Mouse (Mus musculus): Measurements from ENCODE around the gene Hhip.
"Not testable (repeated sequence)": the region's sequence is repeated elsewhere in the genome, so short reads cannot be mapped to it uniquely, and the experiment has no call there.

The Hhip gene

DNA sequence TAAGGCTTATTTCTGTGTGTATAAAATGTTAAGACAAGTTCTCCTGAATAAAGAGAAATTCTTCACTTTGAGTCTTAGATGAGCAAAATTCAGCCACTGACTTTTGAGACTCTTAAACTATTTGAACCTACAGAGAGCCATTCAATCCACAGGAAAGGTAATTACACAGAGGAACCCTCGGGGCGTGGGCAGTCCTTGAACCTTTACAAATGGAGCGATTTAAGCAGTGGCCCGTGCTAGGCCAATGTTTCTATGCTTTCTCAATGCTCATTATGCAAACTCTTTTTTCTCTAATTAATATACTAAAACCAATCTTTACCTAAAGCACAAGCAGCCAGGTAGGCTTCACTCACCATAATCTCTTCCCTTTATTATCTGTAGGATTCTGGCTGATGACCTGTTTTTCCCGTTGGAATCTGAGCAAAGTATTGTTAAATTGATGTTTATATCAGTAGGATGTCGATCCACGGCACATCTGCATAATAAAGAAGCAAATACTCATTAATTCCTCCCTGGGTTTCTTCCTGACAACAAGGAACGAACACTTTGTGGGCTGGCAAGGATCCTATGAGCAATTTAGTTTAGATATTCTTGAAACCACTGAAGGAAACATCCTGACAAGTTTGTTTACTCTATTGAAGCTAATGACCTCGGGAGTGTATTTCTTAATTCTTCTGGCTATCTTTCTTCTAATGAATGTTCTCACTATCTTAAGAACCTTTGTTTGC, 65.5 kb downstream of the Hhip start:
- no peak for DNase-seq (ENCODE audit: low read depth)

DNA sequence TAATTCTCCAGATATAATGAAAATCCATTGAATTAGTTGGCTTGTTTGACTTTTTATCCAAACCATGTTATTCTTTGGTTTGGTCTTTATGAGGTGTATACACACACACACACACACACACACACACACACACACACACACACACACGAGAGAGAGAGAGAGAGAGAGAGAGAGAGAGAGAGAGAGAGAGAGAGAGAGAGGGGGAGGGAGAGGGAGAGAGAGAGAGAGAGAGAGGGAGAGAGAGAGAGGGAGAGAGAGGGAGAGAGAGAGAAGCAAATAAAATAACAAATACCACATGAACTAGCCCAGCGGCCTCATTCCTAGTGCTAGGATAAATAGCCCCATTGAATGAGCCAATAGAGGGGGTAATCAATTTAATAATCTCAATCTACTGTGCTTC, 66.4 kb downstream of the Hhip start:
- DNase-seq (ENCODE audit: low read depth), result not testable (repeated sequence)

DNA sequence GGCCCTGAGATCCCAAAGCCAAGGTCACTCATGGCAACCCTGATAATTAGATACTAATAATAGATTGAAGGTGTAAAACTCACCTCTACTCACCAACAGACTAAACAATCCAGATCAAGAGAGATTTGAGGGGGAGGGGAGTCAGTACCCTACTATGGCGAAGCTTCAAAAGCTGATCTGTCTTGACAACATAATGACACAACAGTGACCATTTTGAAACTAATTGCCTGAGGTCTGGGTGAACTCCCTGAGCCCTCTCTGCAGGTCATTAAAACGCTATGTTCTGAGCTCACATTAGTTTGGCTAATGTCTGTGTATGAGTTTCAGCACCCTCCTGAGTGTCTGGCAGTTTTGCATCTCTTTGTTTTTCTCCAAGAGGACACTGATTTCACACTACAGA, 72.9 kb downstream of the Hhip start:
- DNase-seq (ENCODE audit: low read depth), result no peak

DNA sequence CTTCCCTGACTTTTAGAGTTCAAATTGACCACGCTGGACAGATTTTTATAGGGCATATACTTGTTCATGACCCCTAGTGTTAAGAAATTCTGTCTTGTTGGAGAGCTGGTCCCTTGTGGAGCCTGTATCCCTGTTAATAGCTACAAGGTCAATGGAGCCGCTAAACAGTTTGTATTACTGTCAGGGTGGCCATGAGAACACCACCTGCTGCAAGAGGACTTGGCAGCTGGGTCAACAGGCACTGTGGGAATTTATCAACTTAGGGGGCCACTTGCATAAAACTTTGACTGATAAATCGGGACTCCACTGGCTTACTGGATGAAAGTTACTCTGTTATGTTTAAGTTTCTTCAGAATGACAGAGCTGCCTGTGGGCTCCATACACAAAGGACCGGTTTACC, 75.7 kb downstream of the Hhip start:
- no peak for DNase-seq (ENCODE audit: low read depth)

DNA sequence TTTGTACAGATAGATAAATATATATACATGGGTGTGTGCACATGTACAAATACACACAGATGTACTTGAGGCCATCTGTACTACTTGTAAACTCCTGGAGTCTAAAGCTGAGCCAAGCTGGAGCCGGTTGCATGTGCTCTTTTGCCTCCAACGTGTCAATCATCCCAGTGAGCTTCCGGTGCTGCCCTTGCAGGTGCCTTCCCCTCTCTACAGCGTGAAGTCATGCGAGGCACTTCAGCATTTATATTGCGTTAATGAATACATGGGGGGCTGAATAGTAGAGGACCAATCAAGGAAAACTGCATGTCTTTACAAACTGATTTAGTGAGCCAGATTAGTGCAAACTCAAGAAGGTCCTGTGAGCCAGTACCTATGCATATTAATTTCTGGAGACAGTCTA, 91.6 kb downstream of the Hhip start:
- DNase-seq (ENCODE audit: low read depth), result no peak

DNA sequence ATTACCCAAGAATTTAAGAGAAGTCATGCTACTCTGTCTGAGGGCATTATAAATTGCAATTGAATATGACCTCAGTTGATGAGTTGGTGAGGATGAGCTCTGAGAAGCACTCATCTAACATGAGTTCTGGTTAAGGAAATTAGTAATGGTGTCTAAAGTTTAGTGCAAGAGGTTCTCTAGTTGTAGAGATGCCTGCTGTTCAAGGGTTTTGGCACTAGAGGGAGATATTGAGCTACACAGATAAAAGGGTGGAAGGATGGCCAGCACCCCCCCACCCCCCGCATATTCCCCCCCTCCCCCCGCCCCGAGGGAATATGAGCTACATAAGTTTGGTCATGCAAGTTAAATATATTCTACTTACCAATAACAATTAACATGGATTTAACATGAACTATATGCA, 104.9 kb downstream of the Hhip start:
- peak; percentile 11 for DNase-seq (ENCODE audit: low read depth)

DNA sequence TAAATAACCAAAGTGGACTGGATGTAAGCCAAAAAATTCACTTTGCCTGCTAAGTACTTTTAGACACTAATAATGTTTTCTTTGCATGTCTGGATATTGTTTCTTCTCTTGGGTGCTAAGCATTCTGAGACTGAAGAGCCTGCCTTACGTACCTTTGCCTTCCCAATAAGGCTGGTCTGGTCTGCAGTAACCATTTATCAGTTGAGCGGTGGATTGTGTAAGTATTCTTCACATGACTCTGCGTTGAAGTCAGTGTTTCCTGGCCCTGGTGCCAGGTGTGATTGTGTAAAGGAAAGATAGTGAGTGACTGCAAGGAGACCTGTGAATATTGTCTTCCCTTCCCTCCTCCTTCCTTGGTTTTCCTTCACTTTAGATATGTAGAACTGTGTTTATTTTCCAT, 107.4 kb downstream of the Hhip start:
- no peak for DNase-seq (ENCODE audit: low read depth)

DNA sequence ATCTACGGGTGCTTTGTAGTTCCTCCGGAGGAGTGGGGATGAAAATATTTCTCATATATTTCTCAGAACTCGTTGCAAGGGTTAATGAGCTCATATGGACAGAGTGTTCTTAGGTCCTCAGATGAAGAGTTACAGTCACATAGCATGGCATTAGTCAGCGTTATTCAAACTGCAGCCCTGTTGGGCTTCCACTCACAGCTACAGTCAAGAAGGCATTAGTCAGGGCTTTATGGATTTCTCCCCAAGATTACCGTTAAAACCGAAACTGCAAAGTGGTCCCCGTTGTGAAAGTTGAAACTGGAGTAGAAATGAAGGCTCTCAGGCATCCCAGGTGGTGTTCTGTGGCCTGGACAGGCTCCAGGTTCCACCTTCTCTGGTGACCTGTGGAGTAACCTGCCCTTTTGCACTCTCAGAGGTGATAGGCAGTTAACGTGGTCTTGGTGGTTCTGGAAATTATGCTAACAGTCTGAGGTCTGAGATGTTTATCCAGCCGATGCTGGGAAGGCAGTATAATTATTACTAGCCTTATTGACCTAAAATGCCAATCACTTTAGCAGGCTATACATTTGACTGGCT, 112.2 kb downstream of the Hhip start:
- DNase-seq (ENCODE audit: low read depth), result no peak

DNA sequence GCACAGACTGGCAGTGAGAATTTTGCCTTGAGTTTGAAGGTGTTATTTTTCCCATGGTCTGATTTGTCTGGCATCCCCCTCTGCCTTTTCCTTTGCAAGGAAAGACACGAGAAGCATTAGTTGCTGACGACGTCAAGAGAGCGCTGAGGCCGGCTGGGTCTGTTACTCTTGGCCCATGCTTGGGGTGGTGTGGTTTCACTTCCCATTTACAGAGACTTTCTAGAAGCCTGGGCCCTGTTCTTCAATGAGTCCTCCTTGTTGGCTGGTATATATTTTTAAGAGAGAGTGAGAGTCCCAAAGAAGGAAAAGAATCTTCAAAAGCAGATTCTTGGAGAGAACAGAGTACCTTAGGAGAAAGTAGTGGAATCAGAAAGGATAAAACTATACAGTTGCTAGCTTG, 116.7 kb downstream of the Hhip start:
- no peak for DNase-seq (ENCODE audit: low read depth)

DNA sequence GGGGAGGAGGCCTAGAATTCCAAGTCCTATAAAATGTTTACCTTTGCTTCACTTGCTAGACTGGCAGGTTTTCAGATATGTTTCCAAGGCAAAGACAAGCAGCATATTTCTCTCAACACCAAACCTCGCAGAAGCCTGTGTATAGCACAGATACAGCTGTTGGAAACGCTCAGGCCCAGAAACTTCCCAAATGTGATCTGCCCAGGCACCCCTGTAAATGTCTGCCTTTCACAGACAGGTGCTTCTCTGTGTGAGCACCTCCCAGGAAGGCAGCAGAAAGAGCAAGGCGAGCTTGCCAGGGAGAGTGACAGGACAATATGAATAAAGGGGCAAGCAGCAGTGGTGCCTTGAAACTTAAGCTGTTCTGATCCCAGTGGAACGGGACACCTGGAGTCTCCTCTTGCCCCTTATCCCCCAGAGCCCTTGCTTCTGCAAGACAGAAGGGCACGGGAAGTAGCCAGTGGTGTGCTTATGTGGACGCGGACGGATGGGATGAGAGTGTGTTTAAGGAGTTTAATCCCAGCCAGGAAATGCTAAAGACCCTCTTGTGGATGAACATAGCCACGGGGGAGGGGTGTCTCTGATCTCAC, 120.9 kb downstream of the Hhip start:
- DNase-seq (ENCODE audit: low read depth), result no peak

DNA sequence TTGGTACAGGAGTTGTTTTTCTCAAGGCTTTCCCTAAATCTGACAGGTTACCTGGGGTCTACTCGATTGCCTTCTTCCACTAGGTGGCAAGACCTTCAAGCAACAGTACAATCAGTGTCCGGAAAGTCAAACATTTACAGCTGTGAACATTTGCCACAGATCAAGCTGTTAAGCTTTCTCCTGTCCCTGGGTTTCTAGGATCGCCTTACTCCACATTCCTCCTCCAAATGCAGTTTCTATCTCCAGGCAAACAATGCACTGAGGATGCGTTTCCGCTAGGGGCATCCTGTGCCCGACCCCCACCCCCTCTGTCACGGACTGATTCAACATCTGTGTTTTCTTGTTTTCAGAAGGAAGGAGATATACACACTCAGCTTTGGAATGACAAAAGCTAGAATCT, 122.0 kb downstream of the Hhip start:
- no peak for DNase-seq (ENCODE audit: low read depth)

DNA sequence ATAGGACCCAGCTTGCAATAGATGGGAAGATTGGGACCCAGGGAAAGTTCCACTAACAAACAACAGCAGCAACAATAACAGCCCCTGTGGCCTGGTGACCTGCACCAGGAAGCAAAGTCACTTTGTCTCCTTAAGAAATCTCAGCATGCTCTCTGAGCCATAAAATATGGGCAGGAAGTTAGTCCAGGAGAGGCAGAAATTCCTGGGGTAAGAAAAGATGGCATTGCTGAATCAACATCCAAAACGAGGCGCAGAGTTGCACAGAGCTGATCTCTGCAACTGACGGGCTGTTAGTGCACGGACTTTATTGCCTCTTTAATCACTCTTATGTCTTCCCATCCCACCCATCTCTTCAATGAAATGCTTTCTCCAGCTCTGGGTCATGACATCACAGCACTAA, 128.6 kb downstream of the Hhip start:
- DNase-seq (ENCODE audit: low read depth), result no peak

DNA sequence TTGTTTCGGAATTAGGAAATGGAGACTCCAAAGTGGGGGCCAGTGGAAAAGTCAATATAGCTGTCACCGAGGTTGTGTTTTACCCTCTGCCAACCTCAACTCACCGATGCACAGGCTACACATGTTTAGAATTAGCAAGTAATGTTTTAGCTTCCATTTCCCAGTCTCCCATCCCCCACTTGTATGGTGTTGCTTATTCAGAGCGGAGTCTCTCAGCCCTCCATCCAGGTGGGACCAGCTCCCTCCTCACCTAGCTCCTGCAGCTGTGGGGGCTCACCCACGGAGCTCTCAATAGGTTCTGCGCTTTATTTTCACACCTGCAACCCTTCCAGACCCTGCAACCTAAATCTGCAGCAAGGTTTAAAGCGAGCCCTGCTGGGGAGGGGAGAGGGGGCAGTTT, 140.6 kb downstream of the Hhip start:
- no peak for DNase-seq (ENCODE audit: low read depth)
